Mouse (Mus musculus) spleen, adult 2 months (tissue): ENCODE results near the gene Igfbp7. TPM values are rescaled to one million over a fixed set of nuclear protein-coding genes. Genes with fewer than 3 reads are reported as not detected.

Experiments used
- DNase-seq, 2 experiments: peaks; one replicate each; pipeline versions ENCODE4 v3.0.0 to v3.0.0-alpha.2; 2012 to 2021; ENCODE audit warnings: low spot score in 2 of 2, low read depth in 1 of 2
- H3K27ac ChIP-seq: fragments of 200-500 bp; 2 replicates; pipeline ENCODE4 v1.5.1; 2012; ENCODE audit warnings: low read length, inconsistent platforms; ENCODE audit not compliant: insufficient read depth
- H3K27me3 ChIP-seq: fragments of 200-500 bp; 2 replicates; pipeline ENCODE4 v1.6.1; 2012; ENCODE audit warnings: mild to moderate bottlenecking, moderate library complexity, low read length, inconsistent platforms; ENCODE audit not compliant: control insufficient read depth, insufficient read depth
- H3K36me3 ChIP-seq: fragments of 200-500 bp; 2 replicates; pipeline ENCODE4 v1.6.1; 2012; ENCODE audit warnings: mild to moderate bottlenecking, low read length, inconsistent platforms; ENCODE audit not compliant: control insufficient read depth, insufficient read depth
- H3K4me1 ChIP-seq: fragments of 200-500 bp; 2 replicates; pipeline ENCODE4 v1.6.1; 2011; ENCODE audit warnings: inconsistent platforms; ENCODE audit not compliant: control insufficient read depth, insufficient read depth, insufficient read length
- H3K4me3 ChIP-seq: fragments of 200-500 bp; 2 replicates; pipeline ENCODE4 v1.5.1; 2011; ENCODE audit warnings: mild to moderate bottlenecking, inconsistent platforms; ENCODE audit not compliant: insufficient read depth, insufficient read length; ENCODE audit errors: extremely low read depth
- CTCF ChIP-seq: fragments of 200-500 bp; IDR thresholded peaks from 2 replicates; pipeline ENCODE4 v1.5.1; 2011; ENCODE audit warnings: mild to moderate bottlenecking, inconsistent platforms; ENCODE audit not compliant: insufficient read depth, insufficient read length, insufficient replicate concordance; ENCODE audit errors: extremely low read depth
- POLR2A ChIP-seq: fragments of 200-500 bp; IDR thresholded peaks from 2 replicates; pipeline ENCODE4 v1.6.1; 2011; ENCODE audit warnings: low read depth, low read length, inconsistent platforms
- WGBS: fragments of 180-500 bp; shearing (Covaris S2); methylation state at CpG from one replicate; pipeline ENCODE4 v1.1.7; 2018; 5-methylcytosine and 5-hydroxymethylcytosine counted together
- polyA plus RNA-seq: library from polyadenylated mRNA; depleted of rRNA; stranded (reverse); fragments of >200 nt; gene quantifications from 2 replicates; pipeline ENCODE4 v1.2.3, GENCODE M21; 2012

Gene Igfbp7
- polyA plus RNA-seq, 1 experiment: 2,807 TPM

GRCm38 (mm10) chr5:77372778-77373177 lies 35.1 kb downstream of the Igfbp7 start:
- DNase-seq: peak; percentile 21 to 29
- Histone ChIP-seq H3K27me3 (no peaks in the 10 kb centered on the region), H3K27ac (peak overlapping the region; percentile 1; the same call in 1 of the 2 replicates), H3K4me1 (peaks cover 9% of the 10 kb centered on the region; the same call in 1 of the 2 replicates), H3K36me3 (no peaks in the 10 kb centered on the region), H3K4me3 (no peak overlapping the region)
- WGBS: 27% methylated on average over 6 of the region's 6 CpGs
- no peak for TF ChIP-seq POLR2A
- no peak for TF ChIP-seq CTCF

DNA sequence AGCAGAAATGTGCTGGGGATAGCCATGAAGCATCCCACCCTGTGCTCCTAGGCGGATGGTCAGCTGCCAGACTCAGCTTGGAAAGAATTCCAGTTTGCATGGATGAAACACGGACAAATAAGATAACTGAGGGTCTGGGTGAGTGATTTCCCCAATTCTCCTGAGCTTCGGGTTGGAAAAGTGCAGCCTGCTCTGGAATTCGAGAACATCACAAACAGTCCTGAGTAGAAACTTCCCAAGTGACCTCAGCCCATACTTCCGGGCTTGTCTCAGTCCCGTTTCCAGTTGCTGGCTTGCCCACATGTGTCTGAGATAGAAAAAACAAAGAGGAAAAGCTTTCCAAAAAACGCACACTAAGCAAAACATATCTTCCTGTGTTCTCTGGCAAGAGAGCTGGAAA lies 35.6 kb downstream of the Igfbp7 start:
- H3K27me3 ChIP-seq: no peaks in the 10 kb centered on the region
- peak overlapping the region; percentile 55; the same call in 1 of the 2 replicates for H3K27ac ChIP-seq
- WGBS: 64% methylated on average over 7 of the region's 7 CpGs
- peaks cover 9% of the 10 kb centered on the region; the same call in 1 of the 2 replicates for H3K4me1 ChIP-seq
- H3K36me3 ChIP-seq: no peaks in the 10 kb centered on the region
- no peak for TF ChIP-seq POLR2A
- TF ChIP-seq CTCF: no peak
- DNase-seq: no peak
- no peak overlapping the region for H3K4me3 ChIP-seq

DNA sequence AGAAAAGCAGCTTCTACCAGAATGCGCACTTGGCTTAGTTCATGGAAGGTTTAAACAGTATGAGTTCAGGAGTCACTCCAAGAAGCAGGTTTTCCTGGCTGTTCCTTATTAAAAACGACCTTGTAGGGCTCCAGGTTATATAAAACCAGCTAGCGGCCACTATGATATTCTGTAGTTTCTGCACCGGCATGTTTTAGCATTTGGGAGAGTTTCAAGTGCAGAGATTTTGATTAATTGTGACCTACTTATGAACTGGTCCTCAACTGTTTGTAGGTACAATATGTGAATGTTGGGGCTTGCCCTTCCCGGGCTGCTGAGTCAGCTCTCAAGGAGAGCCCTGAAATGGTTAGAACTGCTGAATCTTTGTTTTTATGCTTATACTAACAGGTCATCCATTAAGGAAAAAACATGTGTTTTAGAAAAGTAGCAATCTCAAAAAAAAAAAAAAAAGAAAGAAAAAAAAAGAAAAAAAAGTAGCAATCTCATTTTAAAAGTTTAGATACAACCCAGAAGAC lies 37.4 kb downstream of the Igfbp7 start:
- no peak for DNase-seq
- no peak overlapping the region for H3K27ac ChIP-seq
- peaks cover 9% of the 10 kb centered on the region; the same call in 1 of the 2 replicates for H3K4me1 ChIP-seq
- TF ChIP-seq CTCF (no peak), POLR2A (no peak)
- no peaks in the 10 kb centered on the region for H3K36me3 ChIP-seq
- 75% methylated on average over 5 of the region's 5 CpGs for WGBS
- H3K27me3 ChIP-seq: no peaks in the 10 kb centered on the region
- no peak overlapping the region for H3K4me3 ChIP-seq

DNA sequence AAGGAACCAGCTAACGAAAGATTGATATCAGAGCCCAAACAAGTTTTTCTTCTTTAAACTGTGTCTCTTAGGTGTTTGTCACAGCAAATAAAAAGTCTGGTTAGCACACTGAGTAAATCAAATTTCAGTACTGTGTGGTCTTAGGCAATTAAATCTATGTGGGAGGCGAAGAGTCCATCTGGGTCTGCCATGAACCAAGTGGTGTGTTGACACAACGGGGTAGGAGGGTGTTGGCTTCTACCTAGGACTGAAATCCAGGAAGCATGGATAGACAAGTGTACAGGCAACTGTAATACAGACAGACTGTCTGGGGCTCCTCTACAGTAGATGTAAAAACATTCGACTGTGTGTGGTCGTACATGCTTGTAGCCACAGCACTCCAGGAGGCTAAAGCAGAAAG lies 38.4 kb downstream of the Igfbp7 start:
- H3K27ac ChIP-seq: no peak overlapping the region; the same call in 1 of the 2 replicates
- 79% methylated on average over 5 of the region's 5 CpGs for WGBS
- no peak for DNase-seq

GRCm38 (mm10) chr5:77368194-77368593 lies 39.6 kb downstream of the Igfbp7 start:
- no peak for DNase-seq
- Histone ChIP-seq H3K36me3 (no peaks in the 10 kb centered on the region), H3K27ac (no peak overlapping the region), H3K4me3 (no peak overlapping the region), H3K4me1 (peaks cover 9% of the 10 kb centered on the region; the same call in 1 of the 2 replicates), H3K27me3 (no peaks in the 10 kb centered on the region)
- WGBS: 31% methylated on average over 7 of the region's 7 CpGs
- TF ChIP-seq CTCF: no peak
- TF ChIP-seq POLR2A: no peak

More for the DNA sequence above, 38.4 kb downstream of the Igfbp7 start:
- Histone ChIP-seq H3K27me3 (no peaks in the 10 kb centered on the region), H3K4me3 (no peak overlapping the region), H3K36me3 (no peaks in the 10 kb centered on the region), H3K4me1 (peaks cover 9% of the 10 kb centered on the region; the same call in 1 of the 2 replicates)
- no peak for TF ChIP-seq CTCF
- no peak for TF ChIP-seq POLR2A

DNA sequence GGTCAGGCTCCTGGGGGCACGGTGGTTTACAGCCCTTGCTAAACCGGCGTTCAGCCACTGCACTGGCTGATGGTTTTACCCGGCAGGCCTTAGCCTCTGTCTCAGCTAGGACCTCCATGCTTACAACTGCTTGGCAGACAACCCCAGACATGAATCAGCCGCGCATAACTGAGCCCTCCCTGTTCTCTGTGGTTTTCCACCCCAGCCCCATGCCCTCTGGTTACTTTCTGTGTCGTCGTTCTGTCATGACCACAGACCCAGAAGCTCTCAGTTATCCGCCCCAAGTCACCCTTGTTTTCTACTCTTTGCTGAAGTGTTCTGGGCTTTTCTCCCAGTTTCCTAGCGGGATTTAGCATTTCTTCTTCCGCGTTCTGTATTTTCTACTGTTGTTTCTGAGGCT lies 40.2 kb downstream of the Igfbp7 start:
- DNase-seq: no peak
- TF ChIP-seq CTCF (no peak), POLR2A (no peak)
- WGBS: 22% methylated on average over 12 of the region's 12 CpGs

GRCm38 (mm10) chr5:77367145-77367544 lies 40.7 kb downstream of the Igfbp7 start:
- H3K36me3 ChIP-seq: no peaks in the 10 kb centered on the region
- H3K27me3 ChIP-seq: no peaks in the 10 kb centered on the region
- no peak for DNase-seq
- no peak overlapping the region for H3K4me3 ChIP-seq
- H3K27ac ChIP-seq: 0 out of 2 replicates have a peak overlapping the region, but pooled peaks have one; percentile 5
- WGBS: 92% methylated on average over 1 of the region's 1 CpGs
- H3K4me1 ChIP-seq: peaks cover 4% of the 10 kb centered on the region; the same call in 1 of the 2 replicates
- TF ChIP-seq CTCF (no peak), POLR2A (no peak)

More for the DNA sequence above, 40.2 kb downstream of the Igfbp7 start:
- no peaks in the 10 kb centered on the region for H3K27me3 ChIP-seq
- no peaks in the 10 kb centered on the region for H3K36me3 ChIP-seq
- H3K27ac ChIP-seq: no peak overlapping the region
- H3K4me3 ChIP-seq: no peak overlapping the region
- H3K4me1 ChIP-seq: peaks cover 8% of the 10 kb centered on the region; the same call in 1 of the 2 replicates
